8 mouse cellular contexts compared by ENCODE assay signal in genomic region chr11:89302816-89303180, GRCm38 (mm10). TPM values are rescaled to one million over a fixed set of nuclear protein-coding genes. Genes with fewer than 3 reads are reported as not detected.
DNase-seq lines count a peak whose midpoint lies in the region; ATAC-seq and TF ChIP-seq lines count a peak whose summit lies in the region.

No protein-coding gene starts in this region.

- DNase-seq in embryo, embryonic 10.5 days (ENCODE audit: low spot score) = peak; percentile 74
- no peak for DNase-seq in embryo, embryonic 11 days
- DNase-seq in liver = peak; percentile 30
- DNase-seq in naive thymus-derived CD4-positive, alpha-beta T cell, adult 2 months (ENCODE audit: low read depth) = peak; percentile 3
- peak; percentile 32 for DNase-seq in thymus, postnatal 0 days (ENCODE audit: low spot score)

- WGBS in heart, embryonic 12.5 days = 7% methylated on average over 26 of the region's 29 CpGs
- under 1% methylated on average over 23 of the region's 29 CpGs for WGBS in kidney, embryonic 16.5 days

- no peak overlapping the region for H3K27ac ChIP-seq in embryonic fibroblast, embryonic 13.5 days (ENCODE audit: insufficient read depth, low read length)
- H3K27ac ChIP-seq in heart, embryonic 12.5 days (ENCODE audit: poor library complexity, severe bottlenecking) = peak overlapping the region; percentile 84
- 0 out of 2 replicates have a peak overlapping the region, but pooled peaks have one; percentile 40 for H3K27ac ChIP-seq in kidney, embryonic 16.5 days (ENCODE audit: low read length)

- H3K9ac ChIP-seq in heart, embryonic 12.5 days = peak overlapping the region; percentile 82
- peak overlapping the region; percentile 67 for H3K9ac ChIP-seq in kidney, embryonic 16.5 days (replicated peaks; ENCODE audit: low read length)

- peaks cover 4% of the 10 kb centered on the region; the same call in 1 of the 2 replicates for H3K27me3 ChIP-seq in heart, embryonic 12.5 days (replicated peaks)
- H3K27me3 ChIP-seq in kidney, embryonic 16.5 days (ENCODE audit: insufficient read depth, low read length) = peaks cover 27% of the 10 kb centered on the region

- no peak for TF ChIP-seq CTCF in embryonic fibroblast, embryonic 13.5 days (IDR thresholded peaks at IDR 0.05; ENCODE audit: borderline replicate concordance, insufficient read depth, low read length)

- no peak for TF ChIP-seq POLR2A in embryonic fibroblast, embryonic 13.5 days (IDR thresholded peaks at IDR 0.05; ENCODE audit: low read depth, low read length)

- H3K4me3 ChIP-seq in embryonic fibroblast, embryonic 13.5 days (ENCODE audit: insufficient read depth, low read length) = peak overlapping the region; percentile 42
- H3K4me3 ChIP-seq in heart, embryonic 12.5 days = peak overlapping the region; percentile 76
- H3K4me3 ChIP-seq in kidney, embryonic 16.5 days (ENCODE audit: low read length) = peak overlapping the region; percentile 66

- no peaks in the 10 kb centered on the region for H3K36me3 ChIP-seq in heart, embryonic 12.5 days
- no peaks in the 10 kb centered on the region for H3K36me3 ChIP-seq in kidney, embryonic 16.5 days (ENCODE audit: insufficient read depth, low read length)

- no peaks in the 10 kb centered on the region for H3K4me1 ChIP-seq in embryonic fibroblast, embryonic 13.5 days (ENCODE audit: control insufficient read depth, insufficient read depth, low read length)
- peaks cover 29% of the 10 kb centered on the region for H3K4me1 ChIP-seq in heart, embryonic 12.5 days (replicated peaks)
- peaks cover 25% of the 10 kb centered on the region for H3K4me1 ChIP-seq in kidney, embryonic 16.5 days (ENCODE audit: insufficient read depth, low read length)

- peaks cover 5% of the 10 kb centered on the region for H3K9me3 ChIP-seq in heart, embryonic 12.5 days (replicated peaks)
- peaks cover 4% of the 10 kb centered on the region; the same call in 1 of the 2 replicates for H3K9me3 ChIP-seq in kidney, embryonic 16.5 days (ENCODE audit: low read length)

- peak; percentile 42; the same call in 1 of the 2 replicates for ATAC-seq in heart, embryonic 12.5 days (ENCODE audit: insufficient number of reproducible peaks, low FRiP score)
- ATAC-seq in kidney, embryonic 16.5 days (ENCODE audit: low FRiP score, low TSS enrichment) = peak; percentile 54

- peak overlapping the region; percentile 91 for H3K4me2 ChIP-seq in heart, embryonic 12.5 days
- peak overlapping the region; percentile 97 for H3K4me2 ChIP-seq in kidney, embryonic 16.5 days (replicated peaks; ENCODE audit: low read depth, low read length)

RNA-seq across cellular contexts. Expression of gene Nog, which starts 0.7 kb away (rescaled TPM):
- 0.97 and 2.0 TPM in 2 replicates for polyA plus RNA-seq in embryonic fibroblast, embryonic 13.5 days (2011; ENCODE audit: insufficient read length, low read depth, missing spikeins)
- 1.1 and 1.7 TPM in 2 replicates for polyA plus RNA-seq in heart, embryonic 12.5 days (2016; fragmentation: Nextera tagmentation; extraction: Ambion mirVana)
- 0.80 and 1.0 TPM in 2 replicates for polyA plus RNA-seq in kidney, embryonic 16.5 days (2015; fragmentation: Nextera tagmentation; extraction: Ambion mirVana)
- polyA plus RNA-seq in thymus, postnatal 0 days (2015; fragmentation: Nextera tagmentation; extraction: Ambion mirVana) = 0.08 and 0.16 TPM in 2 replicates
